Mouse (Mus musculus): Measurements from ENCODE around the gene Col24a1. TPM values are rescaled to one million over a fixed set of nuclear protein-coding genes. Genes with fewer than 3 reads are reported as not detected.

Col24a1 gene
- total RNA-seq, 2 experiments from 2014 or later, result 0.13 to 0.35 TPM

DNA sequence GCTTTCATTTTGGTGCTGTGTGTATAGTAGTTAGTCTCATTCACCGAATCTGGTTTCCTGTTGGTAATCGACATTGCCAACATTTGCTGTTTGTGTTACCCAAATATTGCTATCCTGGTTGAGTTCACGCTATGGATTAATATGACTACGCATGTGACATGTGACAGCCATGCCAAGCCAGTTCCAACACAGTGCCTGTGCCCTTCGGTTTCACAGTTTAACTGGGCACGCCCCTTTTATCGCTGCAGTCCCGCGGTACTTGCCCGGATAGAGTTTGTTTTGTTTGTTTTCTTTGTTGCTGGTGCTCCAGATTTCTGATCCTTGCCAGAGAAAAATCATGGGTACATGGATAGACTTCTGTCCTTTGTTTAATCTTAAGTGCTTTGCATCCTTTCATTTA is 263.9 kb downstream of the Col24a1 start:
- DNase-seq (ENCODE audit: low spot score in 2 of 2), result no peak

DNA sequence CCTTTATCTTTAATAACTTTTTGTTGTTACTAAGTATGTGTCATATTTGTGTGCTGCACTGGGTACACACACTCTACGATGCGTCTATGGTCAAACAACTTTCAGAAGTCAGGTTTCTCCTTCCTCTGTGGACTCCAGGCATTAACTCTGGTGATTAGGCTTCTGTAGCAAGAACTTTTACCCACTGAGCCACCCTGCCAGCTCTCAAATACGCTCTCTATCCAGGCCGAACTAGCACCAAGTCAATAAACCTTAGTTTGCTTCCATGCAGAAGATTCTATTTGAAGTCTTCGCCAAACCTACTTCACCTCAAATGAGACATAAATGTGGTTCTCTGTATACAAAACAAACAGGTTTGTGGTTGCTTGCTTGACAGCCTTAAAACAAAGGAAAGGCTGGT is 267.4 kb downstream of the Col24a1 start:
- no peak for DNase-seq (ENCODE audit: low spot score in 2 of 2)

- DNase-seq (ENCODE audit: low spot score in 2 of 2), result no peak
Observed at GRCm38 (mm10) chr3:145560117-145560516, 267.8 kb downstream of the Col24a1 start.

- no peak for DNase-seq (ENCODE audit: low spot score in 2 of 2)
Observed at GRCm38 (mm10) chr3:145574468-145574867, 282.2 kb downstream of the Col24a1 start.

GRCm38 (mm10) chr3:145575340-145575739 is 283.1 kb downstream of the Col24a1 start:
- DNase-seq (ENCODE audit: low spot score in 2 of 2), result no peak

DNA sequence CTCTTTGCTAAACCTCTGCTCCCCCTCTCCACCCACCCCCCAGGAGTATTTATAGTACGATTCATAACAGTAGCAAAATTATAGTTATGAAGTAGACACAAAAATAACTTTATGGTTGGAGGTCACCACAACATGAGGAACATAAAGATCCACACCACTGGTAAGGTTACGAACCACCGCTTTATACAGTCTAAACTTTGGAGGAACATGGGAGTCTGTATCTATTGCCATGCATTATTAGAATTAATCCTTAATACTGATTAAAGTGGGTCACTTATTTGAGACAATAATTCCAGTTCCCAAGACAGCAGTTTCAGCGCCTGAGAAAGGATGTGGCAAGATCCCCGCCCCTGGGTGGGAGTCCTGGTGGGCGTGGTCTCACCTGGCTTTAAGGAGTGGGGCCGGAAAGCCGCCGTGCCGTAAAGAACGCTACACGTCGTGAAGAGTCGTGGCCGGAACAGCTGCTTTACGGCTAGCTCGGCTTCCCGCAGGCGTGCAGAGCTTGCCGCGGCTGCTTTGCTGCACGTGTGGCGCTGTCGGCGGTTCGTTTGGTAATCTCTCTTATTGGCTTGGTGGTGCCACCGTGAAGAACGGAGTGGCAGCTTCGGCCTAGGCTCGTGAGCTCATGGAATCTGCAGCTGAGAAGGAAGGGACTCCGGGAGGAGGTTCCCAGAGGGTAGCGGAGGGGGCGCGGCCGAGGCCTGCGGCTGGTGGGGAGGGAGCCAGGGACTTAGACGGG is 283.6 kb downstream of the Col24a1 start, which contains the start of gene Znhit6:
Gene Znhit6 (plus strand): TSS at position 463 of the 739 bp plus-strand sequence.
- DNase-seq (ENCODE audit: low spot score in 2 of 2), result peak; percentile 90 to 97

- DNase-seq (ENCODE audit: low spot score in 2 of 2), result no peak
Observed at GRCm38 (mm10) chr3:145576482-145576822, 284.2 kb downstream of the Col24a1 start.

- no peak for DNase-seq (ENCODE audit: low spot score in 2 of 2)
Observed at GRCm38 (mm10) chr3:145576876-145577275, 284.6 kb downstream of the Col24a1 start.

DNA sequence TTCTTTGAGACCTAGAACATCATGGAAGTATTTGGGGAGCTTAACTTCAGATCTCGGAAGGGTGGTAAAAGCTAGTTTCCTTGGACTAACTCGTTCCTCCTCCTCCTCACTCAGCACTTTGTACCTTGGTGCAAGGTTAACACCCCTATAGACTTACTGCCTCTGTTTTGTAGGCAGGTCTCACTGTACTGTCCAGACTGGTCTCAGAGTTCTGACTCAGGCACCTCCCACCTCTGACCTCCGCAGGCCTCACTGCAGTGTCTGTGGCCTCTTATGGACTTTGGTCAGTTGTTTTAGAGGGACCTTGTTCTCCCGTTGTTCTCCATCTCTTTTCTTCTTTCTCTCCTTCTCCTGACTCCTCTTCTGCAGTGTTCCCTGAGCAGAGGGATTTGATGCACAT is 290.8 kb downstream of the Col24a1 start:
- no peak for DNase-seq (ENCODE audit: low spot score in 2 of 2)

DNA sequence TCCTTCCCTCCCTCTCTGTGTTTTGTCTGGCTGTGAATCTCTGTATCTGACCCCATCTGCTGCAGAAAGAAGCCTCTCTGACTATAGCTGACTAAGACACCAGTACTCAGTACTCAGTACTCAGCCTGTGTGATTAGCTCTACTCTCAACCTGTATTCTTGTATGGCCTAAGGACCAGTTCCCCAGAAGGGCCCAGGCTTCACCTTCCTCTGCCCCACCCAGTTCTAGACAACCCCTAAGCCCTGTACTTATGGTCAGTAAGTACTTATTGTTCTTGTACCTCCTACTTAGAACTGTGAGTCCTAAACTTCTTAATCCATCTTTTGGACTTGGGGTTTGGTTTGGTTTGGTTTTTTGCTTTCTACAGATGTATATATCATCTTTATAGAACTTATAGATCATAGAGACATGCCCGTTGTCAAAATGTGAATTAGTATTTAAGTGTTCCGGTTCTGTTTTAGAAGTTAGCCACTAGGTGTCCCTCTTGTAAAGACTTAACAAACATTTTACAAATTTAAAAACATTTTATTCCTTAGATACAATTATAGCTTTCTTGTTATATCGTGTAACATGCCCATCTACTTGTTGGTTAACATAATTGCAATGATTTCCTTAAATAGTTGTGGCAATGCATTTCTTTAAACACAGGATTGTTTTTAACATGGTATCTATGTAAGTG is 291.4 kb downstream of the Col24a1 start:
- no peak for DNase-seq (ENCODE audit: low spot score in 2 of 2)

DNA sequence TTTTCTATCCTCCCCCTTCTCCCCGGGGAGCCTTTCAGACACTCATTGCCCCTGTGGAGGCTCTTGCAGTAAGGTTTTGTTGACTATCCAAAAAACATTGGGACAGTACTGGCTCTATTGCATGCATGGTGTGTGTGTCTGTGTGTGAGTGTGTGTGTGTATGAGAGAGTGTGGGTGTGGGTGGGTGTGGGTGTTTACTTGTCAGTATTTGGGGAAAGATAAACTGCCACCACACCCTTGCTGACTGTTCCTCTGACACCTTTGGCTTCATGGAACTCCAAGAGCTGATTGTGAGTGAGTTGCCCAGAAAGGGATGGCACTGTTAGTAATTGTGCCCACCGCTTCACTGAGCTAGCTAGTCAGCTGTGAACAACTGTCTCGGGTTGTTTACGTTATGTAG is 298.3 kb downstream of the Col24a1 start:
- no peak for DNase-seq (ENCODE audit: low spot score in 2 of 2)

GRCm38 (mm10) chr3:145591841-145592542 is 299.7 kb downstream of the Col24a1 start:
- DNase-seq (ENCODE audit: low spot score in 2 of 2), result no peak

DNA sequence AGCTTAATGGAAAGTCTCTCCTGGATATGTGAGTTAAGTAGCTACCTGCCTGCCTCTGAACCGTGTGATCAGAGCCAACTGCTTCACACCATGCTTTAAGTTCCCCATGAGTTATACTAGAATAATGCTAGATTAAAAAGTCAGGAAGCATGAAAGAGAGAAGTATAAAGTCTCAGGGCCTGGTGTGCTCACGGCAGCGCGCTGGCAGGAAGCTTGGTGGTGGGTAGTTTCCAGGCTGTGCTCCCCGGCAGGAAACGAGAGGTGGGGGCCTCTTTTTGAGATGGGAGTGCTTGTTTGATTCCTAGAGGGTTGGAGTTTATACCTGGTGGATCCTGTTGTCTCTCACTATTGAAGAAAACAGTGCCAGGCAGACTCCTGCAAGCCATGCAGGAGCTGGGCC is 303.1 kb downstream of the Col24a1 start:
- no peak for DNase-seq (ENCODE audit: low spot score in 2 of 2)

- DNase-seq (ENCODE audit: low spot score in 2 of 2), result no peak
Observed at GRCm38 (mm10) chr3:145599059-145599458, 306.8 kb downstream of the Col24a1 start.

GRCm38 (mm10) chr3:145600801-145601200 is 308.5 kb downstream of the Col24a1 start:
- no peak for DNase-seq (ENCODE audit: low spot score in 2 of 2)

GRCm38 (mm10) chr3:145601345-145601744 is 309.1 kb downstream of the Col24a1 start:
- DNase-seq (ENCODE audit: low spot score in 2 of 2), result no peak

Other genes starting within 250 kb of the Col24a1 start
- not detected for gene Clca2, start 193.0 kb upstream of the Col24a1 start, total RNA-seq (2021)
- gene Odf2l, start 173.9 kb upstream of the Col24a1 start, total RNA-seq (2021), result 10 to 100 TPM; 17.0 to 17.7 TPM

All from layer of hippocampus, adult 18-20 months (tissue).